Mouse (Mus musculus) MEL (cell line): ENCODE measurements at regions not wholly inside any gene's neighbourhood (a gene's known extent, or its start where the extent isn't known, plus 50 kb on each side); places are given as distances from the start of the nearest gene placed in this dataset.

ENCODE experiments used
- DNase-seq: peaks from one replicate; pipeline ENCODE4 v3.0.0; 2011; ENCODE audit warnings: low read depth, low spot score
- H3K27ac ChIP-seq: 2 replicates; pipeline ENCODE4 v1.5.1; 2012; ENCODE audit warnings: low read depth, mild to moderate bottlenecking, control low read depth, low read length, moderate library complexity; ENCODE audit not compliant: control insufficient read depth
- H3K27me3 ChIP-seq, 2 experiments: fragments of 150-350 bp in 1 of 2; sonication (generic) in 1 of 2; 2 replicates each; pipeline ENCODE4 v1.6.1; 2012; ENCODE audit warnings: low read length in 2 of 2, mild to moderate bottlenecking in 2 of 2, improper control_type of control experiment in 1 of 2, moderate library complexity in 1 of 2; ENCODE audit not compliant: insufficient read depth in 2 of 2, control insufficient read depth in 1 of 2
- H3K36me3 ChIP-seq, 2 experiments: 2 replicates each; pipeline ENCODE4 v1.6.1; 2012 to 2014; ENCODE audit warnings: low read length in 2 of 2, improper control_type of control experiment in 1 of 2, inconsistent platforms in 1 of 2, mild to moderate bottlenecking in 1 of 2; ENCODE audit not compliant: insufficient read depth in 2 of 2, control insufficient read depth in 1 of 2
- H3K4me1 ChIP-seq, 2 experiments: fragments of 150-350 bp in 1 of 2; sonication (generic) in 1 of 2; 2 replicates each; pipeline ENCODE4 v1.6.1; 2012; ENCODE audit warnings: low read length in 2 of 2, improper control_type of control experiment in 1 of 2, mild to moderate bottlenecking in 1 of 2; ENCODE audit not compliant: insufficient read depth in 2 of 2, control insufficient read depth in 1 of 2
- H3K4me3 ChIP-seq, 2 experiments: fragments of 150-350 bp in 1 of 2; sonication (generic) in 1 of 2; 2 replicates each; pipeline ENCODE4 v1.5.1; 2012; ENCODE audit warnings: low read depth in 2 of 2, low read length in 2 of 2, mild to moderate bottlenecking in 2 of 2, moderate library complexity in 2 of 2, control low read depth in 1 of 2, improper control_type of control experiment in 1 of 2; ENCODE audit not compliant: control insufficient read depth in 1 of 2, insufficient read depth in 1 of 2
- H3K79me2 ChIP-seq: 2 replicates; pipeline ENCODE4 v1.6.1; 2012; ENCODE audit warnings: mild to moderate bottlenecking, low read length, moderate library complexity; ENCODE audit not compliant: control insufficient read depth, poor library complexity, insufficient read depth
- H3K9ac ChIP-seq: 2 replicates; pipeline ENCODE4 v1.6.1; 2012; ENCODE audit warnings: low read depth, mild to moderate bottlenecking, control low read depth, low read length, moderate library complexity; ENCODE audit not compliant: control insufficient read depth, poor library complexity, severe bottlenecking
- H3K9me3 ChIP-seq: fragments of 150-350 bp; sonication (generic); replicated peaks from 2 replicates; pipeline ENCODE4 v1.6.1; 2012; ENCODE audit warnings: mild to moderate bottlenecking, low read length, improper control_type of control experiment, moderate library complexity; ENCODE audit not compliant: insufficient read depth
- CHD2 ChIP-seq: IDR thresholded peaks from 2 replicates; pipeline ENCODE4 v1.6.1; 2011; ENCODE audit warnings: low read length, improper control_type of control experiment
- ETS1 ChIP-seq: IDR thresholded peaks from 2 replicates; pipeline ENCODE4 v1.6.1; 2012; ENCODE audit warnings: low read depth, mild to moderate bottlenecking, inconsistent platforms, low read length, improper control_type of control experiment, moderate library complexity
- MAFK ChIP-seq: IDR thresholded peaks from 2 replicates; pipeline ENCODE4 v1.6.1; 2011; ENCODE audit warnings: low read depth, mild to moderate bottlenecking, low read length, improper control_type of control experiment, borderline replicate concordance
- MAX ChIP-seq: IDR thresholded peaks from 2 replicates; pipeline ENCODE4 v1.6.1; 2011; ENCODE audit warnings: low read length, improper control_type of control experiment
- MAZ ChIP-seq: IDR thresholded peaks from 2 replicates; pipeline ENCODE4 v1.6.1; 2012; ENCODE audit warnings: low read depth, mild to moderate bottlenecking, inconsistent platforms, low read length, improper control_type of control experiment
- MEF2A ChIP-seq: IDR thresholded peaks from 2 replicates; pipeline ENCODE4 v1.6.1; 2014; ENCODE audit warnings: low read depth, mild to moderate bottlenecking, inconsistent platforms, low read length, improper control_type of control experiment; ENCODE audit not compliant: poor library complexity, insufficient replicate concordance, severe bottlenecking; ENCODE audit errors: extremely low read depth
- MXI1 ChIP-seq: IDR thresholded peaks from 2 replicates; pipeline ENCODE4 v1.6.1; 2011; ENCODE audit warnings: mild to moderate bottlenecking, low read depth, low read length, improper control_type of control experiment
- MYC ChIP-seq: IDR thresholded peaks from 2 replicates; pipeline ENCODE4 v1.6.1; 2011; ENCODE audit warnings: low read depth, mild to moderate bottlenecking, low read length, improper control_type of control experiment, moderate library complexity
- NELFE ChIP-seq: IDR thresholded peaks from 2 replicates; pipeline ENCODE4 v1.6.1; 2011; ENCODE audit warnings: low read depth, low read length, improper control_type of control experiment
- POLR2A ChIP-seq, 2 experiments: IDR thresholded peaks; 2 replicates each; pipeline ENCODE4 v1.6.1; 2011 to 2012; ENCODE audit warnings: low read length in 2 of 2, mild to moderate bottlenecking in 2 of 2, control low read depth in 1 of 2, improper control_type of control experiment in 1 of 2, low read depth in 1 of 2, moderate library complexity in 1 of 2; ENCODE audit not compliant: control insufficient read depth in 1 of 2, insufficient read depth in 1 of 2, poor library complexity in 1 of 2
- POLR2AphosphoS2 ChIP-seq: IDR thresholded peaks from 2 replicates; pipeline ENCODE4 v1.6.1; 2011; ENCODE audit warnings: low read length, improper control_type of control experiment
- POLR2AphosphoS5 ChIP-seq: IDR thresholded peaks from 2 replicates; pipeline ENCODE4 v1.6.1; 2012; ENCODE audit warnings: low read depth, borderline replicate concordance, mild to moderate bottlenecking, inconsistent platforms, low read length, moderate library complexity, mixed read lengths
- TBP ChIP-seq: IDR thresholded peaks from 2 replicates; pipeline ENCODE4 v1.8.0; 2011; ENCODE audit warnings: low read depth, low read length, improper control_type of control experiment
- USF1 ChIP-seq: IDR thresholded peaks from 2 replicates; pipeline ENCODE4 v1.6.1; 2014; ENCODE audit warnings: low read depth, mild to moderate bottlenecking, inconsistent platforms, low read length, improper control_type of control experiment, moderate library complexity
- USF2 ChIP-seq, 2 experiments: IDR thresholded peaks; 2 replicates each; pipeline ENCODE4 v1.6.1; 2011 to 2012; ENCODE audit warnings: improper control_type of control experiment in 2 of 2, low read length in 2 of 2, borderline replicate concordance in 1 of 2, inconsistent platforms in 1 of 2, low read depth in 1 of 2, mild to moderate bottlenecking in 1 of 2; ENCODE audit not compliant: insufficient read depth in 1 of 2
- ZC3H11A ChIP-seq: IDR thresholded peaks from 2 replicates; pipeline ENCODE4 v1.6.1; 2012; ENCODE audit warnings: low read depth, mild to moderate bottlenecking, inconsistent platforms, low read length, improper control_type of control experiment
- ZKSCAN1 ChIP-seq: IDR thresholded peaks from 2 replicates; pipeline ENCODE4 v1.6.1; 2012; ENCODE audit warnings: low read depth, mild to moderate bottlenecking, inconsistent platforms, low read length, improper control_type of control experiment, moderate library complexity
- ZMIZ1 ChIP-seq: IDR thresholded peaks from 2 replicates; pipeline ENCODE4 v1.6.1; 2012; ENCODE audit warnings: low read depth, mild to moderate bottlenecking, inconsistent platforms, low read length, improper control_type of control experiment, moderate library complexity

- Histone ChIP-seq H3K4me3 (no peak overlapping the region), H3K36me3 (no peaks in the 10 kb centered on the region), H3K79me2 (no peaks in the 10 kb centered on the region), H3K4me1 (no peaks in the 10 kb centered on the region), H3K27me3 (no peaks in the 10 kb centered on the region), H3K27ac (no peak overlapping the region), H3K9me3 (no peaks in the 10 kb centered on the region), H3K9ac (no peak overlapping the region)
- no peak for TF ChIP-seq ZC3H11A
- no peak for TF ChIP-seq ZKSCAN1
- TF ChIP-seq MAX = no peak
- TF ChIP-seq TBP = no peak
- no peak for TF ChIP-seq USF1
- no peak for TF ChIP-seq MAFK
- TF ChIP-seq CHD2 = no peak
- no peak for TF ChIP-seq POLR2AphosphoS2
- no peak for TF ChIP-seq NELFE
- TF ChIP-seq ZMIZ1 = no peak
- TF ChIP-seq MYC = no peak
- TF ChIP-seq POLR2A (IDR thresholded peaks at IDR 0.05; ENCODE audit: control insufficient read depth in 1 of 2, insufficient read depth in 1 of 2, low read depth in 1 of 2, low read length in 2 of 2, poor library complexity in 1 of 2) = no peak
- no peak for TF ChIP-seq USF2 (IDR thresholded peaks at IDR 0.05; ENCODE audit: borderline replicate concordance in 1 of 2, insufficient read depth in 1 of 2, low read depth in 1 of 2, low read length in 2 of 2)
- TF ChIP-seq ETS1 = no peak
- no peak for DNase-seq
Measured at GRCm38 (mm10) chr2:50967826-50968225, 181.1 kb downstream of the Rnd3 start.

- H3K4me3 ChIP-seq = no peak overlapping the region
Measured at GRCm38 (mm10) chr2:50967133-50967532, 181.8 kb downstream of the Rnd3 start.

GRCm38 (mm10) chr2:50965485-50966017 lies 183.4 kb downstream of the Rnd3 start:
- H3K4me1 ChIP-seq = no peaks in the 10 kb centered on the region
- H3K27me3 ChIP-seq = no peaks in the 10 kb centered on the region
- H3K79me2 ChIP-seq = no peaks in the 10 kb centered on the region
- H3K9ac ChIP-seq = no peak overlapping the region
- no peak for DNase-seq
- H3K36me3 ChIP-seq = no peaks in the 10 kb centered on the region
- H3K9me3 ChIP-seq = no peaks in the 10 kb centered on the region
- TF ChIP-seq MXI1 = no peak
- no peak overlapping the region for H3K27ac ChIP-seq
- no peak overlapping the region for H3K4me3 ChIP-seq

More at GRCm38 (mm10) chr2:50967133-50967532, 181.8 kb downstream of the Rnd3 start:
- no peak for DNase-seq
- Histone ChIP-seq H3K4me1 (no peaks in the 10 kb centered on the region), H3K27me3 (no peaks in the 10 kb centered on the region), H3K9me3 (no peaks in the 10 kb centered on the region), H3K36me3 (no peaks in the 10 kb centered on the region), H3K27ac (no peak overlapping the region), H3K79me2 (no peaks in the 10 kb centered on the region), H3K9ac (no peak overlapping the region)
- TF ChIP-seq MXI1 (no peak), MAZ (no peak), MEF2A (no peak), POLR2AphosphoS5 (no peak), ETS1 (no peak)
